Mouse (Mus musculus) R1 (cell line): Measurements from ENCODE around the gene Rtn4rl2.
"Not testable (repeated sequence)": the region's sequence is repeated elsewhere in the genome, so short reads cannot be mapped to it uniquely, and the experiment has no call there.

Experiments
- DNase-seq: peaks from one replicate; pipeline ENCODE4 v3.0.0-alpha.2; 2018; ENCODE audit warnings: low read depth, low spot score

The Rtn4rl2 gene

GRCm38 (mm10) chr2:84886234-84886731 is at the start of gene Rtn4rl2:
Gene Rtn4rl2, minus strand, starts transcription at chr2:84886710.
- DNase-seq = peak; percentile 22

GRCm38 (mm10) chr2:84935065-84935464 is 48.6 kb upstream of the Rtn4rl2 start:
- no peak for DNase-seq

- no peak for DNase-seq
Measured at GRCm38 (mm10) chr2:84934649-84935007, 48.1 kb upstream of the Rtn4rl2 start.

GRCm38 (mm10) chr2:84933992-84934648 is 47.6 kb upstream of the Rtn4rl2 start:
- no peak for DNase-seq

GRCm38 (mm10) chr2:84930186-84930585 is 43.7 kb upstream of the Rtn4rl2 start:
- no peak for DNase-seq

- DNase-seq = no peak
Measured at GRCm38 (mm10) chr2:84919601-84920108, 33.1 kb upstream of the Rtn4rl2 start.

GRCm38 (mm10) chr2:84918188-84918587 is 31.7 kb upstream of the Rtn4rl2 start:
- DNase-seq = no peak

GRCm38 (mm10) chr2:84916548-84917320 is 30.2 kb upstream of the Rtn4rl2 start:
- no peak for DNase-seq

- no peak for DNase-seq
Measured at GRCm38 (mm10) chr2:84915330-84915729, 28.8 kb upstream of the Rtn4rl2 start.

- no peak for DNase-seq
Measured at GRCm38 (mm10) chr2:84913881-84914280, 27.4 kb upstream of the Rtn4rl2 start.

- no peak for DNase-seq
Measured at GRCm38 (mm10) chr2:84912722-84913121, 26.2 kb upstream of the Rtn4rl2 start.

GRCm38 (mm10) chr2:84896686-84897085 is 10.2 kb upstream of the Rtn4rl2 start:
- not testable (repeated sequence) for DNase-seq

- no peak for DNase-seq
Measured at GRCm38 (mm10) chr2:84895495-84896198, 9.1 kb upstream of the Rtn4rl2 start.

GRCm38 (mm10) chr2:84893359-84893758 is 6.8 kb upstream of the Rtn4rl2 start:
- DNase-seq = no peak

GRCm38 (mm10) chr2:84890045-84890340 is 3.5 kb upstream of the Rtn4rl2 start:
- peak; percentile 75 for DNase-seq

GRCm38 (mm10) chr2:84889316-84890044 is 3.0 kb upstream of the Rtn4rl2 start:
- no peak for DNase-seq

GRCm38 (mm10) chr2:84888657-84889315 is 2.3 kb upstream of the Rtn4rl2 start:
- DNase-seq = peak; percentile 76

- peak; percentile 58 for DNase-seq
Measured at GRCm38 (mm10) chr2:84887411-84888271, 1.1 kb upstream of the Rtn4rl2 start.

- DNase-seq = peak; percentile 71
Measured at GRCm38 (mm10) chr2:84886821-84887281, 341 bp upstream of the Rtn4rl2 start.
